Mouse (Mus musculus) CH12.LX (cell line): Measurements from ENCODE around the gene Rims4. TPM values are rescaled to one million over a fixed set of nuclear protein-coding genes. Genes with fewer than 3 reads are reported as not detected.

Experiments
- DNase-seq: peaks from one replicate; pipeline ENCODE4 v3.0.0-alpha.2; 2013; ENCODE audit errors: extremely low read depth
- H3K27ac ChIP-seq: 2 replicates; pipeline ENCODE4 v1.5.1; 2012; ENCODE audit warnings: low read depth, mild to moderate bottlenecking, control low read depth, moderate library complexity; ENCODE audit not compliant: insufficient read depth
- H3K27me3 ChIP-seq: replicated peaks from 2 replicates; pipeline ENCODE3; 2012; ENCODE audit warnings: inconsistent platforms
- H3K36me3 ChIP-seq, 2 experiments: replicated peaks in 1 of 2; 2 replicates each; pipeline versions ENCODE3 to v1.6.1; 2012; ENCODE audit warnings: inconsistent platforms in 1 of 2, low read length in 1 of 2, mild to moderate bottlenecking in 1 of 2, mixed read lengths in 1 of 2, moderate library complexity in 1 of 2; ENCODE audit not compliant: control insufficient read depth in 1 of 2, insufficient read depth in 1 of 2
- H3K4me1 ChIP-seq, 2 experiments: 2 replicates each; pipeline ENCODE4 v1.6.1; 2012; ENCODE audit warnings: inconsistent platforms in 1 of 2, moderate library complexity in 1 of 2; ENCODE audit not compliant: insufficient read depth in 2 of 2, control insufficient read depth in 1 of 2
- H3K4me2 ChIP-seq: 2 replicates; pipeline ENCODE4 v1.6.1; 2012; ENCODE audit warnings: low read depth, mild to moderate bottlenecking, control low read depth; ENCODE audit not compliant: poor library complexity, insufficient read depth, severe bottlenecking
- H3K4me3 ChIP-seq, 3 experiments: fragments of 150-350 bp in 1 of 3; sonication (generic) in 1 of 3; replicated peaks in 1 of 3; 2 replicates each; pipeline versions ENCODE3 to v1.5.1; 2011 to 2012; ENCODE audit warnings: low read depth in 2 of 3, low read length in 2 of 3, mild to moderate bottlenecking in 2 of 3, moderate library complexity in 2 of 3, control low read depth in 1 of 3, improper control_type of control experiment in 1 of 3, inconsistent platforms in 1 of 3, mixed read lengths in 1 of 3; ENCODE audit not compliant: poor library complexity in 1 of 3
- H3K79me2 ChIP-seq: replicated peaks from 2 replicates; pipeline ENCODE4 v1.6.1; 2012; ENCODE audit warnings: mild to moderate bottlenecking, moderate library complexity; ENCODE audit not compliant: control insufficient read depth, poor library complexity, insufficient read depth, severe bottlenecking; ENCODE audit errors: extremely low read depth
- H3K9ac ChIP-seq: 2 replicates; pipeline ENCODE4 v1.6.1; 2012; ENCODE audit warnings: low read depth, mild to moderate bottlenecking, control low read depth, moderate library complexity; ENCODE audit not compliant: insufficient read depth
- H3K9me3 ChIP-seq: replicated peaks from 2 replicates; pipeline ENCODE3; 2012; ENCODE audit warnings: low read length, inconsistent platforms, mixed read lengths
- BHLHE40 ChIP-seq: IDR thresholded peaks from 2 replicates; pipeline ENCODE4 v1.6.1; 2011; ENCODE audit warnings: mild to moderate bottlenecking, low read depth, low read length, improper control_type of control experiment
- CHD2 ChIP-seq: IDR thresholded peaks from 2 replicates; pipeline ENCODE4 v1.6.1; 2011; ENCODE audit warnings: low read length, improper control_type of control experiment
- CTCF ChIP-seq, 2 experiments: IDR thresholded peaks in 1 of 2; conservative IDR thresholded peaks in 1 of 2; 2 replicates each; pipeline ENCODE4 v1.5.1; 2011 to 2012; ENCODE audit warnings: low read depth in 2 of 2, low read length in 2 of 2, improper control_type of control experiment in 1 of 2, inconsistent platforms in 1 of 2, mild to moderate bottlenecking in 1 of 2, moderate library complexity in 1 of 2
- E2F4 ChIP-seq: IDR thresholded peaks from 2 replicates; pipeline ENCODE4 v1.6.1; 2011; ENCODE audit warnings: low read depth, low read length, improper control_type of control experiment; ENCODE audit not compliant: insufficient replicate concordance
- EP300 ChIP-seq: IDR thresholded peaks from 2 replicates; pipeline ENCODE4 v1.6.1; 2011; ENCODE audit warnings: low read length, improper control_type of control experiment
- ETS1 ChIP-seq: conservative IDR thresholded peaks from 2 replicates; pipeline ENCODE4 v1.6.1; 2012; ENCODE audit warnings: low read depth, mild to moderate bottlenecking, inconsistent platforms, low read length, improper control_type of control experiment, moderate library complexity
- HCFC1 ChIP-seq: IDR thresholded peaks from 2 replicates; pipeline ENCODE4 v1.6.1; 2012; ENCODE audit warnings: low read depth, mild to moderate bottlenecking, inconsistent platforms, low read length, improper control_type of control experiment
- IRF4 ChIP-seq: IDR thresholded peaks from 2 replicates; pipeline ENCODE4 v1.6.1; 2014; ENCODE audit warnings: low read depth, mild to moderate bottlenecking, inconsistent platforms, low read length, improper control_type of control experiment
- MAFK ChIP-seq: IDR thresholded peaks from 2 replicates; pipeline ENCODE4 v1.6.1; 2011; ENCODE audit warnings: low read length, improper control_type of control experiment; ENCODE audit not compliant: insufficient replicate concordance
- MAX ChIP-seq: IDR thresholded peaks from 2 replicates; pipeline ENCODE4 v1.6.1; 2011; ENCODE audit warnings: low read length, improper control_type of control experiment
- MXI1 ChIP-seq: IDR thresholded peaks from 2 replicates; pipeline ENCODE4 v1.6.1; 2011; ENCODE audit warnings: mild to moderate bottlenecking, low read depth, low read length, improper control_type of control experiment
- MYC ChIP-seq: IDR thresholded peaks from 2 replicates; pipeline ENCODE4 v1.6.1; 2011; ENCODE audit warnings: low read depth, mild to moderate bottlenecking, improper control_type of control experiment, low read length
- NRF1 ChIP-seq: IDR thresholded peaks from 2 replicates; pipeline ENCODE4 v1.6.1; 2014; ENCODE audit warnings: low read depth, mild to moderate bottlenecking, inconsistent platforms, low read length, improper control_type of control experiment, moderate library complexity
- PAX5 ChIP-seq: IDR thresholded peaks from 2 replicates; pipeline ENCODE4 v1.6.1; 2012; ENCODE audit warnings: low read length, inconsistent platforms, mixed read lengths
- POLR2A ChIP-seq: IDR thresholded peaks from 2 replicates; pipeline ENCODE4 v1.6.1; 2011; ENCODE audit warnings: low read depth, mild to moderate bottlenecking, improper control_type of control experiment, low read length
- RAD21 ChIP-seq: IDR thresholded peaks from 2 replicates; pipeline ENCODE4 v1.6.1; 2011; ENCODE audit warnings: low read depth, mild to moderate bottlenecking, low read length, improper control_type of control experiment, moderate library complexity
- RCOR1 ChIP-seq: conservative IDR thresholded peaks from 2 replicates; pipeline ENCODE4 v1.6.1; 2012; ENCODE audit warnings: low read depth, mild to moderate bottlenecking, inconsistent platforms, low read length, improper control_type of control experiment
- SMC3 ChIP-seq: IDR thresholded peaks from 2 replicates; pipeline ENCODE4 v1.6.1; 2011; ENCODE audit warnings: low read depth, low read length, improper control_type of control experiment
- USF1 ChIP-seq: IDR thresholded peaks from 2 replicates; pipeline ENCODE4 v1.6.1; 2014; ENCODE audit warnings: low read depth, mild to moderate bottlenecking, inconsistent platforms, low read length, improper control_type of control experiment
- ZNF384 ChIP-seq: IDR thresholded peaks from 2 replicates; pipeline ENCODE4 v1.6.1; 2012; ENCODE audit warnings: low read depth, low read length, improper control_type of control experiment, inconsistent platforms
- dilution Hi-C: fragments of 300-500 bp; cut with MboI; formaldehyde crosslinking; loops from 2 replicates; pipeline ENCODE4 v1.14.3; 2020; ENCODE audit warnings: low sequenced_read_pairs; ENCODE audit not compliant: extremely low pct_unique_long_range_greater_than_20kb, extremely low pct_ligation_motif_present
- in situ Hi-C: fragments of 300-500 bp; cut with MboI; formaldehyde crosslinking; loops from 3 replicates; pipeline ENCODE4 v1.14.3; 2019; ENCODE audit warnings: low sequenced_read_pairs, low pct_ligation_motif_present, low pct_unique_long_range_greater_than_20kb, mixed read lengths
- polyA plus RNA-seq: library from polyadenylated mRNA; unstranded; fragments of >175 nt; gene quantifications from 2 replicates; pipeline ENCODE4 v1.2.1, GENCODE M21; 2012; ENCODE audit warnings: low read depth; ENCODE audit not compliant: insufficient read length
- total RNA-seq, 2 experiments: library from RNA; depleted of rRNA; stranded (reverse); fragments of 300-350 nt in 1 of 2; fragments of >200 nt in 1 of 2; gene quantifications; 2 replicates each; pipeline ENCODE4 v1.2.3; 2012 to 2014

The Rims4 gene
- total and polyA plus RNA-seq, 3 experiments, result not detected

DNA sequence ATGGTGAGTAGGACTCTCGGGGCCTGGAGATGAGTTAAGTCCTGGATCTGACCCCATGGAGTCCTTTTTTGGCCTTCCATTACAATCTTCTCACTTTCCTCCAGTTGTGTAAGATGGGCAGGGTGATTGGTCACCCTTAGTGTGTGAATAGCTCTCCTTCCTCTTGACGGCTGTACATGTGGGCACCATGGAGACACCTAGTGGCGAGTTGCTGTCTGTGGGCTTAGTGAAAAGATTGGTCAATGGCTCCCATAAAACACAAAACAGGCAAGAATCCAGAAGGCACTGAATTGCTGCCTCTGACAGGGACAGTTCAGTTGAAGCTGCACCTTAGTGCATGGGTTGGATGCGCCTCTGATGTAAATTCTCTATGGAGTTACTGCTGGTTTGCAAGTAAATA is 33.3 kb upstream of the Rims4 start:
- Histone ChIP-seq H3K36me3 (no peaks in the 10 kb centered on the region), H3K27me3 (peaks cover 75% of the 10 kb centered on the region), H3K27ac (no peak overlapping the region), H3K4me3 (no peak overlapping the region), H3K9ac (no peak overlapping the region), H3K79me2 (no peaks in the 10 kb centered on the region), H3K4me2 (no peak overlapping the region), H3K4me1 (no peaks in the 10 kb centered on the region), H3K9me3 (no peaks in the 10 kb centered on the region)
- in situ Hi-C loops (loop anchor here (25.0 kb wide), 1 partner anchor 89 kb away; the partner anchor contains the start of gene Kcnk15), dilution Hi-C loops (no loop called here)
- peak; percentile 85 for TF ChIP-seq SMC3
- TF ChIP-seq MYC, result peak; percentile 58; the same call in 1 of the 2 replicates
- peak; percentile 49 to 86 for TF ChIP-seq CTCF (conservative IDR thresholded peaks at IDR 0.05 in 1 of 2, IDR thresholded peaks at IDR 0.05 in 1 of 2; ENCODE audit: low read depth in 2 of 2, low read length in 2 of 2)
- TF ChIP-seq RAD21, result peak; percentile 62
- no peak for TF ChIP-seq IRF4
- peak; percentile 54 for DNase-seq

DNA sequence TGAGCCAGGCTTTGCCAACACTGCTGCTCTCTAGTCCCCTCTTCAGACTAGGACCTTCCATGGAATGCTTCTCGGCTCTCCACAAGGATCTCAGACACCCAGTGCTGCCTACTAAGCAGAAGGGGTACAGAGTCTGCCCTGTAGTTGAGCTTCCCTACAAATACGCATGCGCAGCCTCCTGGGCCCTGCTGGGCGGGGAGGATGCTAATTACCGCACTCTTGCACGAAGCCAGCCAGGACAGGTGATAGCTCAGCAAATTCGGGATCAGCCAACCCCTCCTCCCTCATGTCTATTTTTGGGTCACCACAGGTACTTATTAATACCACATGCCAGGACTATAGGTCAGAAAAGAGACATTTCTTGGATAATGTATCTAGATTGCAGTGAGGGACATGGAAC is 29.5 kb upstream of the Rims4 start:
- in situ Hi-C loops, result no loop called here
- peaks cover 86% of the 10 kb centered on the region for H3K27me3 ChIP-seq
- no peak for TF ChIP-seq MXI1
- TF ChIP-seq NRF1, result peak; percentile 33; the same call in 1 of the 2 replicates
- dilution Hi-C loops, result no loop called here
- no peak overlapping the region for H3K4me2 ChIP-seq
- H3K27ac ChIP-seq, result no peak overlapping the region
- no peak overlapping the region for H3K9ac ChIP-seq
- no peaks in the 10 kb centered on the region for H3K9me3 ChIP-seq
- no peaks in the 10 kb centered on the region for H3K79me2 ChIP-seq
- H3K36me3 ChIP-seq, result no peaks in the 10 kb centered on the region
- no peak overlapping the region for H3K4me3 ChIP-seq
- no peak for DNase-seq
- H3K4me1 ChIP-seq, result 0 out of 4 replicates have a peak, but pooled peaks cover 0 to 2% of the 10 kb centered on the region in 2 experiments

DNA sequence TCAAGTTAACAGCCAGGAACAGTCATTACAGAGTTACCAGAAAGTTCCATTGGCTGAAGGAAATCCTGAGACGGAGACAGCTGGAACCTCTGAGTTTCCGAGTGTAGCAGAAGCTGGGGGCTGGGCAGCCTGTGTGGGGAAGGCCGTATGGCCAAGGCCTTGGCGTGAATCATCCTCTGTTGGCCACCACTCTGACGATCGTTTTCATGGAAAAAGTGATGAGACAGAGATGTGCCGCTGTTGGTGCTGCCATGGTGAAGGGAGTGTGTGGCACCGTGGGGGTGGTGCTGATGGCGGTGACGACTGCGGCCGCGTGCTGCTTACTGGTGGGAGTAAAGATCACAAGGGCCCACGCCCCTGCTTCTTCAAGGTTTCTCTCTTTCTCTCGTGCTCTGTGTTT is 27.7 kb upstream of the Rims4 start:
- dilution Hi-C loops (no loop called here), in situ Hi-C loops (no loop called here)
- H3K27ac ChIP-seq, result no peak overlapping the region
- H3K9ac ChIP-seq, result no peak overlapping the region
- DNase-seq, result peak; percentile 10
- no peak overlapping the region for H3K4me2 ChIP-seq
- no peaks in the 10 kb centered on the region for H3K79me2 ChIP-seq
- no peak overlapping the region for H3K4me3 ChIP-seq
- no peak for TF ChIP-seq RAD21
- TF ChIP-seq MAFK, result no peak
- TF ChIP-seq RCOR1, result no peak
- no peak for TF ChIP-seq USF1
- TF ChIP-seq EP300, result no peak
- TF ChIP-seq ZNF384, result no peak
- TF ChIP-seq CTCF (conservative IDR thresholded peaks at IDR 0.05 in 1 of 2, IDR thresholded peaks at IDR 0.05 in 1 of 2; ENCODE audit: low read depth in 2 of 2, low read length in 2 of 2), result no peak
- TF ChIP-seq BHLHE40, result 0 out of 2 replicates have a peak, but pooled peaks have one; percentile 16
- no peak for TF ChIP-seq MYC
- TF ChIP-seq E2F4, result no peak
- TF ChIP-seq MAX, result no peak
- no peak for TF ChIP-seq NRF1
- TF ChIP-seq PAX5, result no peak
- TF ChIP-seq HCFC1, result no peak
- TF ChIP-seq POLR2A, result no peak
- no peak for TF ChIP-seq CHD2
- peak; percentile 40 for TF ChIP-seq ETS1
- TF ChIP-seq, all 38 proteins: peak for 2
- 0 out of 4 replicates have a peak, but pooled peaks cover 0 to 2% of the 10 kb centered on the region in 2 experiments for H3K4me1 ChIP-seq
- H3K9me3 ChIP-seq, result no peaks in the 10 kb centered on the region
- H3K27me3 ChIP-seq, result peaks cover 84% of the 10 kb centered on the region
- no peaks in the 10 kb centered on the region for H3K36me3 ChIP-seq
